Mouse (Mus musculus): ENCODE measurements at regions not wholly inside any gene's neighbourhood (a gene's known extent, or its start where the extent isn't known, plus 50 kb on each side); places are given as distances from the start of the nearest gene placed in this dataset.

DNA sequence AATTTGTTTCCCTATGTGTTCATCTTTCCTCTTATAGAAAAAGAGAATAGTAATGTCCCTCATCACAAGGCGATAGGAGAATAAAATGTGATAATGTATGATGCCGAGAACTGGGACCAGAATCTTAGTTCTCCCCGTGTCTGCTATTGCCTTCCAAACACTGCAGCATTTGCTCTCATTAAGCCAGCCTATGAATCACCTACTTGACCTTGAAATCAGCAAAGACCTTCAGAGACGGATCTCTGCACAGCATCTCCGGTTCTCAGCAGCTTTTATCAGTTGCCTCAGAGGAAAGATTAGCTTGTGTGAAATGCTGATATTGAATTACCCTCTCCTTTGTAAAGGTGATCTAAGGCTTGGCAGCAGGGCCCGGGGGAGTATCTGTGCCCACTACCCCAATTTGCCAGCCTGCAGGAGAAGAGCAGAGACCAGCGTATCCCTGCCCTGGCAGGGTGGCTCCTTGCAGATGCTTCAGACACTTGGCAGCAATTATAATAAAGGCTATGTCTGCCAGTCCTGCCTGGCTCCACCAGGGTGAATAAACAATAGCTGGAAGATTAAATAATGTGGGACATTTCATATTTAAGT lies 104.0 kb upstream of the Fer start:
- no peak overlapping the region for H3K9ac ChIP-seq (ENCODE audit: low read depth, low read length)
- no peak overlapping the region for H3K4me2 ChIP-seq (replicated peaks; ENCODE audit: low read depth)
- no peaks in the 10 kb centered on the region for H3K27me3 ChIP-seq (replicated peaks; ENCODE audit: control insufficient read depth, insufficient read depth, low read length)
- 0 out of 2 replicates have a peak, but pooled peaks cover 2% of the 10 kb centered on the region for H3K9me3 ChIP-seq (ENCODE audit: control insufficient read depth)
- H3K4me3 ChIP-seq (ENCODE audit: low read depth, low read length): no peak overlapping the region
- no peak overlapping the region for H3K27ac ChIP-seq (ENCODE audit: low read depth, low read length)
- WGBS: 59% methylated on average over 7 of the region's 7 CpGs
- ATAC-seq: no peak
- no peak for TF ChIP-seq CTCF (IDR thresholded peaks at IDR 0.05; ENCODE audit: low read depth)
- H3K36me3 ChIP-seq (ENCODE audit: control insufficient read depth, insufficient read depth): no peaks in the 10 kb centered on the region
- no peaks in the 10 kb centered on the region for H3K4me1 ChIP-seq (replicated peaks; ENCODE audit: control insufficient read depth, insufficient read depth, low read length)

DNA sequence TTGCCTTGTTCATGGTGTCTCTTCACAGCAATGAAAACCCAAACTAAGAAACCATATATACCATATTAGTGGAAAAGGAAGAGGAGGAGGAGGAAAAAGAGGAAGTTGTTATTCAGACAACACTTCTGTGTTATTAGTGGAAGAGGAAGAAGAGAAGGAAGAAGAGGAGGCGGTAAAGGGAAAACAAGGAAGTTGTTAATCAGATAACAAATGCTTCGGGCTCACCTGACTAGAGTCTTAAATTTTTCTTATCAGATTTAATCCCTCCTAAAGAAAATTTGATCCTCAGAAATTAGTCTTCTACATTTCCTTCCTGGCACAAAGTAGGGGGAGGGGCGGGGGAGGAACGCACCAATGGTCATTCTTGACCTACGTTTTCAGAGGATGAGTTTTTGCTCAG lies 101.8 kb upstream of the Fer start:
- no peak overlapping the region for H3K4me2 ChIP-seq (replicated peaks; ENCODE audit: low read depth)
- no peak overlapping the region for H3K27ac ChIP-seq (ENCODE audit: low read depth, low read length)
- no peak for TF ChIP-seq CTCF (IDR thresholded peaks at IDR 0.05; ENCODE audit: low read depth)
- H3K9ac ChIP-seq (ENCODE audit: low read depth, low read length): no peak overlapping the region
- no peaks in the 10 kb centered on the region for H3K27me3 ChIP-seq (replicated peaks; ENCODE audit: control insufficient read depth, insufficient read depth, low read length)
- WGBS: 86% methylated on average over 5 of the region's 5 CpGs
- no peak overlapping the region for H3K4me3 ChIP-seq (ENCODE audit: low read depth, low read length)
- ATAC-seq: no peak
- H3K36me3 ChIP-seq (ENCODE audit: control insufficient read depth, insufficient read depth): no peaks in the 10 kb centered on the region
- H3K4me1 ChIP-seq (replicated peaks; ENCODE audit: control insufficient read depth, insufficient read depth, low read length): no peaks in the 10 kb centered on the region
- H3K9me3 ChIP-seq (ENCODE audit: control insufficient read depth): 0 out of 2 replicates have a peak, but pooled peaks cover 2% of the 10 kb centered on the region

- Histone ChIP-seq H3K9me3 (ENCODE audit: control insufficient read depth) (no peaks in the 10 kb centered on the region), H3K27me3 (replicated peaks; ENCODE audit: control insufficient read depth, insufficient read depth, low read length) (no peaks in the 10 kb centered on the region), H3K27ac (ENCODE audit: low read depth, low read length) (no peak overlapping the region), H3K9ac (ENCODE audit: low read depth, low read length) (no peak overlapping the region), H3K4me3 (ENCODE audit: low read depth, low read length) (no peak overlapping the region), H3K4me2 (replicated peaks; ENCODE audit: low read depth) (no peak overlapping the region), H3K4me1 (replicated peaks; ENCODE audit: control insufficient read depth, insufficient read depth, low read length) (no peaks in the 10 kb centered on the region), H3K36me3 (ENCODE audit: control insufficient read depth, insufficient read depth) (no peaks in the 10 kb centered on the region)
- ATAC-seq: no peak
- no peak for TF ChIP-seq CTCF (IDR thresholded peaks at IDR 0.05; ENCODE audit: low read depth)
- 56% methylated on average over 6 of the region's 6 CpGs for WGBS
These were observed 91.8 kb upstream of the Fer start for GRCm38 (mm10) chr17:63771111-63771510.

DNA sequence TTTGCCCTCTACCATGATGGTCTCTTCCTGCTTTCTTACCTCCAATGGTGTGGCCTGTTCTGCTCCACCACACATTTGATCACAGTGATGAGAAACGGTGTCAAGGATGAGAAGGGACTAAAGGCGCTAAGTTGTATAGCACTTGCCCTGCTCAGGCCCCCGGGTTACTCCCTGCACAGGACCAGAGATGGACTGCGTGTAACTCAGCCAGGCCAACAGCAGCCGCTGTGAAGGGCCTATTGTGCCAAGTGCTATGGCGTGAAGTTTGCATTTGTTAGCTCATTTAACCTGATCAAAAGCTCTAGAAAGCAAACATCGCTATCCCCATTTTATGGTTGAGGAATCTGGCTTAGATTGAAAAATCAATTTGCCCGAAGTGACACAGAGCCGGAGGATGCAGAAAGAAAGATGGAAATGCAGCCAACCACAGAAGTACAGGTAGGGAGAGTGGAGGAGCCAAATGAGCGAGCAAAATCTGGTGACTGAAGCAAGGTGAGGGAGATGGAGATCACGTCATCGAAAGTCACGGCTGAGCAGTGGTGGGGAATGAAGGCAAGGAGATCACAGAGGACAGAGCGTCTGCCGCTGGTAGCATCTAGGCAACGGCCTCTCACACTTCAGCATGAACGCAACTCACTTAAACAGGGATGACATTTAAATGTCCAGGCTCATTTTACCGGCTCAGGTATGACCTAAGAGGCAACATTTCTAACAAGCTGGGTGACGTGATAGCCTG lies 78.3 kb upstream of the Fer start:
- Histone ChIP-seq H3K36me3 (ENCODE audit: control insufficient read depth, insufficient read depth) (no peaks in the 10 kb centered on the region), H3K27ac (ENCODE audit: low read depth, low read length) (no peak overlapping the region), H3K27me3 (replicated peaks; ENCODE audit: control insufficient read depth, insufficient read depth, low read length) (no peaks in the 10 kb centered on the region), H3K4me2 (replicated peaks; ENCODE audit: low read depth) (no peak overlapping the region), H3K4me3 (ENCODE audit: low read depth, low read length) (no peak overlapping the region), H3K9ac (ENCODE audit: low read depth, low read length) (no peak overlapping the region), H3K4me1 (replicated peaks; ENCODE audit: control insufficient read depth, insufficient read depth, low read length) (no peaks in the 10 kb centered on the region), H3K9me3 (ENCODE audit: control insufficient read depth) (no peaks in the 10 kb centered on the region)
- no peak for TF ChIP-seq CTCF (IDR thresholded peaks at IDR 0.05; ENCODE audit: low read depth)
- no peak for ATAC-seq
- 77% methylated on average over 19 of the region's 19 CpGs for WGBS

DNA sequence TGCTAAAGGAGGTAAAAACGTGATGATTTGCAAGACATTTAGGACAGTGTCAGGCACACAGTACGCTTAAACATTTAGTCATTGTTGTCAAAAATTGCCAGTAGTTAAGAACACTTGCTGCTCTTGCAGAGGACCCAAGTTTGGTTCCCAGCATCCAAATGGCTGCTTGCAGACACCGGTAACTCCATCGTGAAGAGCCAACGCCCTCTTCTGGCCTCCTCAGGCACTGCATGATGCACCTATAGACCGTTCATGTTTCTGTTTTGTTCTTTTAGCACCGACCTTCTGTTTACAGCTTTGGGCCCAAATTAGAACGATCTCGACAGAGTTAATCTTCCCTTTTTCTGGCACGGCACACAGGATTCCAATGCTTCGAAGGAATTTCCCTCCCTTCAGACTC lies 76.4 kb upstream of the Fer start:
- H3K4me3 ChIP-seq (ENCODE audit: low read depth, low read length): no peak overlapping the region
- TF ChIP-seq CTCF (IDR thresholded peaks at IDR 0.05; ENCODE audit: low read depth): peak; percentile 44
- no peaks in the 10 kb centered on the region for H3K36me3 ChIP-seq (ENCODE audit: control insufficient read depth, insufficient read depth)
- ATAC-seq: no peak
- H3K27ac ChIP-seq (ENCODE audit: low read depth, low read length): no peak overlapping the region
- no peaks in the 10 kb centered on the region for H3K9me3 ChIP-seq (ENCODE audit: control insufficient read depth)
- 73% methylated on average over 11 of the region's 11 CpGs for WGBS
- H3K4me1 ChIP-seq (replicated peaks; ENCODE audit: control insufficient read depth, insufficient read depth, low read length): no peaks in the 10 kb centered on the region
- no peaks in the 10 kb centered on the region for H3K27me3 ChIP-seq (replicated peaks; ENCODE audit: control insufficient read depth, insufficient read depth, low read length)
- no peak overlapping the region for H3K9ac ChIP-seq (ENCODE audit: low read depth, low read length)
- H3K4me2 ChIP-seq (replicated peaks; ENCODE audit: low read depth): no peak overlapping the region

DNA sequence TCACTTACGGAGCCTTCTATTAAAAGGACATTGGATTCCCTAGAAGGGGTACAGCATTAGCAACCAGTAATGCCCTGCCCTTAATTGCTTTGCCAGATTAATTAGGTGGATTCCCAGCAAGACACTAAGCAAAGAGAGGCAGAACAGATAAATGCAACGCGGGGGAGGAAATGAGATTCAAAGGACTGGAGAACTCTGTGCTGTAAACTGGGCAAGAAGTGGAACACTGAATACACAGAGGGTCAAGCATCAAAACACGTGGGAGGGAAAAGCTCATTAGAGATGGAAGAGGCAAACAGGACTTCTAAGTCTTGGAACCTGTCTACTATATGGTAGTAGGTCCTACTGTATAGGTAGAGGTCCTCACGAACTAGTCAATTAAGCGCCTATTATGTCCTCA lies 68.5 kb upstream of the Fer start:
- Histone ChIP-seq H3K4me3 (ENCODE audit: low read depth, low read length) (no peak overlapping the region), H3K9me3 (ENCODE audit: control insufficient read depth) (no peaks in the 10 kb centered on the region), H3K4me2 (replicated peaks; ENCODE audit: low read depth) (no peak overlapping the region), H3K9ac (ENCODE audit: low read depth, low read length) (no peak overlapping the region), H3K27ac (ENCODE audit: low read depth, low read length) (no peak overlapping the region), H3K36me3 (ENCODE audit: control insufficient read depth, insufficient read depth) (no peaks in the 10 kb centered on the region), H3K27me3 (replicated peaks; ENCODE audit: control insufficient read depth, insufficient read depth, low read length) (no peaks in the 10 kb centered on the region), H3K4me1 (replicated peaks; ENCODE audit: control insufficient read depth, insufficient read depth, low read length) (no peaks in the 10 kb centered on the region)
- 81% methylated on average over 6 of the region's 6 CpGs for WGBS
- TF ChIP-seq CTCF (IDR thresholded peaks at IDR 0.05; ENCODE audit: low read depth): no peak
- ATAC-seq: no peak

All from intestine, postnatal 0 days (tissue).